Mouse (Mus musculus) kidney, embryonic 14.5 days (tissue): ENCODE results near the gene Elobl. TPM values are rescaled to one million over a fixed set of nuclear protein-coding genes. Genes with fewer than 3 reads are reported as not detected.

ENCODE experiments used
- ATAC-seq: fragments of 200-750 bp; cut with Nextera tagmentation; 2 replicates; pipeline ENCODE4 v1.8.0; 2017; ENCODE audit warnings: moderate number of reproducible peaks, mild to moderate bottlenecking, moderate TSS enrichment, moderate library complexity; ENCODE audit not compliant: low FRiP score, low TSS enrichment
- H3K27ac ChIP-seq: fragments of 300-500 bp; sonication (generic); 2 replicates; pipeline ENCODE4 v1.5.1; 2014; ENCODE audit warnings: low read depth, mild to moderate bottlenecking, low read length, moderate library complexity, mixed read lengths
- H3K27me3 ChIP-seq: fragments of 300-500 bp; sonication (generic); 2 replicates; pipeline ENCODE4 v1.6.1; 2014; ENCODE audit warnings: mild to moderate bottlenecking, low read length; ENCODE audit not compliant: control insufficient read depth, insufficient read depth
- H3K36me3 ChIP-seq: fragments of 300-500 bp; sonication (generic); 2 replicates; pipeline ENCODE4 v1.6.1; 2014; ENCODE audit warnings: low read length, mixed read lengths; ENCODE audit not compliant: control insufficient read depth, insufficient read depth
- H3K4me1 ChIP-seq: fragments of 300-500 bp; sonication (generic); 2 replicates; pipeline ENCODE4 v1.6.1; 2014; ENCODE audit warnings: low read length, mixed read lengths; ENCODE audit not compliant: control insufficient read depth, insufficient read depth
- H3K4me2 ChIP-seq: fragments of 300-500 bp; sonication (generic); replicated peaks from 2 replicates; pipeline ENCODE4 v1.6.1; 2014; ENCODE audit warnings: low read depth, mild to moderate bottlenecking, low read length
- H3K4me3 ChIP-seq: fragments of 300-500 bp; sonication (generic); 2 replicates; pipeline ENCODE4 v1.5.1; 2014; ENCODE audit warnings: mild to moderate bottlenecking, low read length
- H3K9ac ChIP-seq: fragments of 300-500 bp; sonication (generic); 2 replicates; pipeline ENCODE4 v1.6.1; 2014; ENCODE audit warnings: low read depth, mild to moderate bottlenecking, low read length, moderate library complexity
- H3K9me3 ChIP-seq: fragments of 300-500 bp; sonication (generic); 2 replicates; pipeline ENCODE4 v1.6.1; 2016; ENCODE audit warnings: low read length; ENCODE audit not compliant: control insufficient read depth
- WGBS: fragments of 180-500 bp; shearing (Covaris S2); extraction: QIAGEN DNeasy Blood & Tissue Kit; methylation state at CpG from one replicate; pipeline ENCODE4 v1.1.7; 2014; 5-methylcytosine and 5-hydroxymethylcytosine counted together
- polyA plus RNA-seq: library from polyadenylated mRNA; unstranded; fragments of >200 nt; fragmentation: Nextera tagmentation; extraction: Ambion mirVana; gene quantifications from 2 replicates; pipeline ENCODE4 v1.2.1, GENCODE M21; 2014

The Elobl gene
- polyA plus RNA-seq, 1 experiment from 2014 or later = not detected

GRCm38 (mm10) chr11:88937886-88938285, 28.8 kb downstream of the Elobl start:
- H3K4me2 ChIP-seq = no peak overlapping the region
- H3K9me3 ChIP-seq = no peaks in the 10 kb centered on the region
- peaks cover 37% of the 10 kb centered on the region for H3K36me3 ChIP-seq
- H3K4me1 ChIP-seq = no peaks in the 10 kb centered on the region
- H3K27ac ChIP-seq = no peak overlapping the region
- ATAC-seq = no peak
- 88% methylated on average over 2 of the region's 2 CpGs for WGBS
- no peak overlapping the region for H3K9ac ChIP-seq
- H3K27me3 ChIP-seq = no peaks in the 10 kb centered on the region
- no peak overlapping the region for H3K4me3 ChIP-seq

- peaks cover 30% of the 10 kb centered on the region for H3K36me3 ChIP-seq
- no peak overlapping the region for H3K4me2 ChIP-seq
- H3K4me1 ChIP-seq = no peaks in the 10 kb centered on the region
- H3K27me3 ChIP-seq = no peaks in the 10 kb centered on the region
- no peak overlapping the region for H3K9ac ChIP-seq
- no peaks in the 10 kb centered on the region for H3K9me3 ChIP-seq
- no peak for ATAC-seq
- WGBS = 89% methylated on average over 19 of the region's 19 CpGs
- no peak overlapping the region for H3K4me3 ChIP-seq
- no peak overlapping the region for H3K27ac ChIP-seq
These were observed 32.4 kb downstream of the Elobl start for GRCm38 (mm10) chr11:88934089-88935000.

- Histone ChIP-seq H3K27ac (no peak overlapping the region), H3K4me2 (no peak overlapping the region), H3K9ac (no peak overlapping the region), H3K4me3 (no peak overlapping the region), H3K36me3 (peaks cover 39% of the 10 kb centered on the region), H3K9me3 (no peaks in the 10 kb centered on the region), H3K4me1 (no peaks in the 10 kb centered on the region), H3K27me3 (no peaks in the 10 kb centered on the region)
- WGBS = 93% methylated on average over 9 of the region's 9 CpGs
- no peak for ATAC-seq
These were observed 33.7 kb downstream of the Elobl start for GRCm38 (mm10) chr11:88933030-88933429.

GRCm38 (mm10) chr11:88931692-88932530, 34.8 kb downstream of the Elobl start:
- Histone ChIP-seq H3K27ac (no peak overlapping the region), H3K9me3 (no peaks in the 10 kb centered on the region), H3K4me2 (no peak overlapping the region), H3K4me3 (no peak overlapping the region), H3K4me1 (no peaks in the 10 kb centered on the region), H3K9ac (no peak overlapping the region), H3K36me3 (peaks cover 42% of the 10 kb centered on the region), H3K27me3 (no peaks in the 10 kb centered on the region)
- ATAC-seq = no peak
- WGBS = 81% methylated on average over 14 of the region's 14 CpGs

GRCm38 (mm10) chr11:88926566-88926965, 40.2 kb downstream of the Elobl start:
- no peaks in the 10 kb centered on the region for H3K9me3 ChIP-seq
- peaks cover 32% of the 10 kb centered on the region for H3K36me3 ChIP-seq
- H3K4me1 ChIP-seq = no peaks in the 10 kb centered on the region
- no peaks in the 10 kb centered on the region for H3K27me3 ChIP-seq
- H3K27ac ChIP-seq = no peak overlapping the region
- no peak for ATAC-seq
- H3K4me3 ChIP-seq = no peak overlapping the region
- H3K4me2 ChIP-seq = no peak overlapping the region
- 67% methylated on average over 5 of the region's 5 CpGs for WGBS
- no peak overlapping the region for H3K9ac ChIP-seq

Other genes with a start within 250 kb of the Elobl start
- gene Msi2, start 248.4 kb downstream of the Elobl start, polyA plus RNA-seq = 30.8 and 50.4 TPM in 2 replicates
- gene Akap1, start 102.3 kb downstream of the Elobl start, polyA plus RNA-seq = 12.0 and 20.2 TPM in 2 replicates
- gene Scpep1, start 11.5 kb downstream of the Elobl start, polyA plus RNA-seq = 90.5 and 110 TPM in 2 replicates
- gene Coil, start 3.3 kb upstream of the Elobl start, polyA plus RNA-seq = 12.1 and 14.5 TPM in 2 replicates
- gene Trim25, start 32.4 kb upstream of the Elobl start, polyA plus RNA-seq = 11.5 and 13.2 TPM in 2 replicates
- gene Dgke, start 99.9 kb upstream of the Elobl start, polyA plus RNA-seq = 3.2 and 5.3 TPM in 2 replicates
- not detected in 2 replicates for gene Gm525, start 106.9 kb upstream of the Elobl start, polyA plus RNA-seq